23 mouse cellular contexts compared by ENCODE assay signal in genomic region chr13:78802838-78803124, GRCm38 (mm10).
A peak's percentile ranks its signal among the peaks of the same experiment; 100 is the strongest.
DNase-seq lines count a peak whose midpoint lies in the region; ATAC-seq and TF ChIP-seq lines count a peak whose summit lies in the region.
"Had no signal": no experiment of that assay in that cellular context is flagged by ENCODE, and none has a peak within 500 bp of the region (broad histone marks: within the 10 kb centered on the region; RNA-seq: fewer than 3 reads in every experiment).

No protein-coding gene starts in this region.

- no peak overlapping the region for H3K4me2 ChIP-seq in midbrain, embryonic 14.5 days (ENCODE audit: low read length)
- H3K4me2 ChIP-seq in midbrain, embryonic 15.5 days, result no peak overlapping the region
- H3K4me2 ChIP-seq in forebrain, embryonic 15.5 days (replicated peaks), result no peak overlapping the region
- H3K4me2 ChIP-seq: heart, embryonic 13.5 days; intestine, embryonic 15.5 days; liver, embryonic 11.5 days; lung, embryonic 15.5 days; midbrain, embryonic 11.5 days; neural tube, embryonic 15.5 days had no signal

- no peak overlapping the region; the same call in 1 of the 2 replicates for H3K27ac ChIP-seq in heart, adult 2 months
- H3K27ac ChIP-seq in midbrain, embryonic 14.5 days (replicated peaks; ENCODE audit: low read depth, low read length), result no peak overlapping the region
- no peak overlapping the region for H3K27ac ChIP-seq in midbrain, embryonic 15.5 days
- H3K27ac ChIP-seq in forebrain, embryonic 15.5 days (replicated peaks), result peak overlapping the region; percentile 46; the same call in 1 of the 2 replicates
- H3K27ac ChIP-seq: gastrocnemius, adult 2 months; heart, embryonic 13.5 days; intestine, embryonic 15.5 days; limb, embryonic 10.5 days; lung, embryonic 15.5 days; neural tube, embryonic 15.5 days; stomach, postnatal 0 days had no signal

- H3K9me3 ChIP-seq in midbrain, embryonic 14.5 days (ENCODE audit: control insufficient read depth, low read length), result no peaks in the 10 kb centered on the region
- no peaks in the 10 kb centered on the region for H3K9me3 ChIP-seq in midbrain, embryonic 15.5 days
- no peaks in the 10 kb centered on the region for H3K9me3 ChIP-seq in forebrain, embryonic 15.5 days
- H3K9me3 ChIP-seq: heart, embryonic 13.5 days; intestine, embryonic 15.5 days; limb, embryonic 10.5 days; lung, embryonic 15.5 days; neural tube, embryonic 15.5 days had no signal

- ATAC-seq in midbrain, embryonic 14.5 days (ENCODE audit: low FRiP score, low TSS enrichment), result no peak
- ATAC-seq in midbrain, embryonic 15.5 days (replicated peaks), result no peak
- ATAC-seq in forebrain, embryonic 15.5 days (replicated peaks), result peak; percentile 90
- ATAC-seq: activated CD4-positive, CD25-positive, alpha-beta regulatory T cell, adult 4 months; intestine, embryonic 15.5 days had no signal

- no peak overlapping the region for H3K9ac ChIP-seq in heart, adult 2 months (ENCODE audit: low read depth, low read length)
- no peak overlapping the region for H3K9ac ChIP-seq in midbrain, embryonic 14.5 days (replicated peaks; ENCODE audit: low read length)
- H3K9ac ChIP-seq in midbrain, embryonic 15.5 days, result no peak overlapping the region
- H3K9ac ChIP-seq in forebrain, embryonic 15.5 days (replicated peaks), result no peak overlapping the region
- H3K9ac ChIP-seq: heart, embryonic 13.5 days; intestine, embryonic 15.5 days; lung, embryonic 15.5 days; neural tube, embryonic 15.5 days had no signal

- H3K36me3 ChIP-seq in heart, adult 2 months (ENCODE audit: control insufficient read depth, insufficient read depth, low read length), result no peaks in the 10 kb centered on the region
- H3K36me3 ChIP-seq in midbrain, embryonic 14.5 days (ENCODE audit: control insufficient read depth, insufficient read depth, low read length), result no peaks in the 10 kb centered on the region
- no peaks in the 10 kb centered on the region for H3K36me3 ChIP-seq in midbrain, embryonic 15.5 days (replicated peaks)
- no peaks in the 10 kb centered on the region for H3K36me3 ChIP-seq in forebrain, embryonic 15.5 days
- H3K36me3 ChIP-seq: heart, embryonic 13.5 days; intestine, embryonic 15.5 days; limb, embryonic 10.5 days; lung, embryonic 15.5 days; neural tube, embryonic 15.5 days had no signal

- no peak for TF ChIP-seq POLR2A in heart, adult 2 months (IDR thresholded peaks at IDR 0.05; ENCODE audit: insufficient read depth, low read depth, low read length)

- H3K27me3 ChIP-seq in heart, adult 2 months (ENCODE audit: control insufficient read depth, insufficient read depth, low read length), result no peaks in the 10 kb centered on the region
- no peaks in the 10 kb centered on the region for H3K27me3 ChIP-seq in midbrain, embryonic 14.5 days (ENCODE audit: control insufficient read depth, insufficient read depth, low read length)
- H3K27me3 ChIP-seq in midbrain, embryonic 15.5 days (replicated peaks), result no peaks in the 10 kb centered on the region
- H3K27me3 ChIP-seq in forebrain, embryonic 15.5 days, result no peaks in the 10 kb centered on the region
- H3K27me3 ChIP-seq: heart, embryonic 13.5 days; intestine, embryonic 15.5 days; lung, embryonic 15.5 days; neural tube, embryonic 15.5 days had no signal

- H3K4me1 ChIP-seq in heart, adult 2 months (ENCODE audit: control insufficient read depth, insufficient read depth, low read length), result no peaks in the 10 kb centered on the region; the same call in 1 of the 2 replicates
- no peaks in the 10 kb centered on the region for H3K4me1 ChIP-seq in midbrain, embryonic 14.5 days (ENCODE audit: control insufficient read depth, insufficient read depth, low read length)
- H3K4me1 ChIP-seq in midbrain, embryonic 15.5 days, result no peaks in the 10 kb centered on the region
- peaks cover 6% of the 10 kb centered on the region for H3K4me1 ChIP-seq in forebrain, embryonic 15.5 days
- H3K4me1 ChIP-seq: heart, embryonic 13.5 days; intestine, embryonic 15.5 days; limb, embryonic 10.5 days; lung, embryonic 15.5 days; neural tube, embryonic 15.5 days had no signal

- no peaks in the 10 kb centered on the region for H3K79me2 ChIP-seq in heart, adult 2 months (replicated peaks; ENCODE audit: control insufficient read depth, insufficient read depth, low read length)

- intact Hi-C loops in heart, adult 2 months (cut with DNase I), result loop anchor here (10.0 kb wide), 1 partner anchor 148 kb away; no protein-coding TSS in a partner anchor

- peak; percentile 2 for DNase-seq in heart, adult 8-10 months (ENCODE audit: low spot score)
- DNase-seq in heart, adult 2 months, result no peak
- peak; percentile 17 for DNase-seq in midbrain, embryonic 14.5 days
- no peak for DNase-seq in spleen, postnatal 10 days (ENCODE audit: low spot score in 2 of 2)
- DNase-seq in frontal cortex, postnatal 14 days (ENCODE audit: low spot score in 2 of 2), result no peak
- DNase-seq: adrenal gland, postnatal 14 days; cerebellum, adult 11 months; gastrocnemius, adult 2 months; heart, postnatal 4 days; kidney, adult 9 months; kidney, postnatal 36 days; right cerebral cortex, postnatal 25 days had no signal

- H3K4me3 ChIP-seq in heart, adult 2 months, result no peak overlapping the region
- no peak overlapping the region for H3K4me3 ChIP-seq in midbrain, embryonic 14.5 days (replicated peaks; ENCODE audit: low read depth, low read length)
- no peak overlapping the region for H3K4me3 ChIP-seq in midbrain, embryonic 15.5 days
- H3K4me3 ChIP-seq in forebrain, embryonic 15.5 days, result no peak overlapping the region
- H3K4me3 ChIP-seq: gastrocnemius, adult 2 months; heart, embryonic 13.5 days; intestine, embryonic 15.5 days; limb, embryonic 10.5 days; lung, embryonic 15.5 days; neural tube, embryonic 15.5 days had no signal

- TF ChIP-seq CTCF in heart, adult 2 months (IDR thresholded peaks at IDR 0.05), result no peak

- TF ChIP-seq EP300 in heart, adult 2 months (IDR thresholded peaks at IDR 0.05; ENCODE audit: insufficient read depth, low read depth, low read length), result no peak

Comparison
In these comparisons a context has a peak if more than half of its experiments do, and no peak if none do; other contexts are left out.
1. DNase-seq: peak in heart, adult 8-10 months (single experiment) and midbrain, embryonic 14.5 days (single experiment); none in heart, adult 2 months (0 of 2), spleen, postnatal 10 days (0 of 2) and frontal cortex, postnatal 14 days (0 of 2).